Mouse (Mus musculus) cerebellum, adult 18-20 months (tissue): ENCODE results near the gene Brf1.
A peak's percentile ranks its signal among the peaks of the same experiment; 100 is the strongest.

ENCODE experiments used
- DNase-seq, 2 experiments: peaks; one replicate each; pipeline ENCODE4 v3.0.0; 2021

The Brf1 gene

DNA sequence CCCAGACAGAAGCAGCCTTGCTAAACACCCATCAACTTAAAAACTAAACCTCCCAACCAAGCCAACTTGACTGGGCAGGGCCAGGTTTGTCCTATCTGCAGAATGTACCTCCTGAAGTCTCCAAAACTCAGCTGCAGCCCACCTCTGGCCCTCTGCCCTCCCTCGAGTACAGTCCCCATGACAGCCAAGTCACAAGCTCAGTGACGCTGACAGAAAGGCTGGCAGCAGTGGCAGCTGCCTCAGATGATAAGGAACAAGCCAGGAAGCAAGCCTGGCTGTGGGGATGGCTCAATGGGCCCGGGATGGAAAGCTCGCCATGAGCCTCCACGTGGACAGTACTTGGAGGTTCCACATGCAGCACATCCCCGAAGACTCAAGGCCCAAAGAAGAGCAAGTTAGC lies 30.9 kb downstream of the Brf1 start:
- no peak for DNase-seq

DNA sequence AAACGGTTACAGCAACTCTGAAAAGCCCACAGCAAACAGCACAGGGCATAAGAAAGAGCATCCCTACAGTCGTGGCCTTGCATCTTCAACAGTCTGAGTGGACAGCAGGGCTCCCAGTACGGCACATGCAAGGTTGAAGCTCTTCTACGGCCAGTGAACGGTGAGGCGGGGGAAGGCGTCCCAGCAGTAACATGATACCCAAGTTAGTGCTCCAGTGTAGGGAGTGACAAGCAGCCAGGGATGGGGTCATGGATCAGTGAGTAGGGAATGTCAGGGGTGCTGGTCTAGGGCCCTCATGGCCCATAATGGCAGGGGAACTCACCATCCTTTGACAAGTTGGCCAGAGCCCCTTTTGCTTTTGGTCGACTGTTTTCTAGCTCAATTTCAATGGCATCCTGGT lies 31.6 kb downstream of the Brf1 start:
- DNase-seq, result no peak

DNA sequence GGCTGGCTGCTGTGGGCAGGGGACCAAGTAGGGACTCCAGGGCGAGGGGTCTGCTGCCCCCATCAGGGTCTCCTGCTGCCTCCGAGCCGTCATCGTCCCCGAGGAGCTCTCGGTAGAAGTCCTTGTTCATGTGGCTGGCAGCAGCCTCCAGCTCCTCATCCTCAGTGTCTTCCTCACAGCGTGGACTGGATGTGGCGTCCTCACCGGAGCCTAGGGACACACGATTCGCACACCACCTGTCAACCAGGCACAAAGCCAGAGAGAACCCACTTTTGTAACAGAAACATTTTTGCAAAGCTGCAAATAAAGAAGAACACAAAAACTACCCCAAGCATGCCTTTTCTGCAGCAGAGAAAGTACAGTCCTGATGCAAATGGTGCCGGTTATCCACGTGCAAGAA lies 34.7 kb downstream of the Brf1 start:
- DNase-seq, result peak in 1 of 2 experiments; percentile 42

GRCm38 (mm10) chr12:112961872-112962271 lies 38.6 kb downstream of the Brf1 start:
- DNase-seq, result no peak

DNA sequence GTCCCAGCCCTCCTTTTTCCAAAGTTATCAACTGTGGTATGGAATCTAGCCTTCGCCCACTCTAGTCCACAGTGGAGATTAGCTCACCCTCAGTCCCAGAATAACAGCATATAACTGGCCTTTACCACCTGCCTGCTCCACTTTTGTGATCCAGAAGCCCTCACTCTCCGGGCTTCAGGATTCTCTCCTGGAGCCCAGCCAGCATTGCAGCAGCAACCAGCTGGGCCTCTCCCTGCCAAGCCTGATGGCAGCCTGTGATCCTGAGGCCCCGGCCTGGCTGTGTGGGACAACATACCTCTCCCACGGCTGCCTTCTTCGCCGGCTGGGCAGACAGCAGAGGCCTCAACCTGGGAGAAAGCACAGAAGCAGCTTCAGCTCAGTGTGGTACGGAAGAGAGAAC lies 39.1 kb downstream of the Brf1 start:
- DNase-seq, result peak; percentile 79 to 80

- no peak for DNase-seq
These were observed 41.1 kb downstream of the Brf1 start for GRCm38 (mm10) chr12:112959421-112959820.

DNA sequence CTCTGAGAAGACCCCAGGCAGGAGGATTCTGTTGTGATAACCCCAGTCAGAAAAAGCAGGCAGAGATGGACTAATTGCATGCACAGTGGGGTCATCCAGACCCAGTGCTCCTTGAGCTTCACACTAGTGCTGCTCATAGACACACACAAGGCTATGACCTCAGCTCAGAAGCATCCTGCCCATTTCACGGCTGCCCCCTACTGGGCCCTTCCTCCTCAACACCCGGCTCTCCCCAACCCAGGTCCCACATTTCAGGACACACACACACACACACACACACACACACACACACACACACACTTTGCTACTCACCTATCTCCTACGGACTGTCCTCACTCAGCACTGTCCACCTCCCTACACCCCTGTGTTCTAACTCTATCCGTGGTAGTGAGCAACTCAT lies 42.2 kb downstream of the Brf1 start:
- DNase-seq, result no peak

DNA sequence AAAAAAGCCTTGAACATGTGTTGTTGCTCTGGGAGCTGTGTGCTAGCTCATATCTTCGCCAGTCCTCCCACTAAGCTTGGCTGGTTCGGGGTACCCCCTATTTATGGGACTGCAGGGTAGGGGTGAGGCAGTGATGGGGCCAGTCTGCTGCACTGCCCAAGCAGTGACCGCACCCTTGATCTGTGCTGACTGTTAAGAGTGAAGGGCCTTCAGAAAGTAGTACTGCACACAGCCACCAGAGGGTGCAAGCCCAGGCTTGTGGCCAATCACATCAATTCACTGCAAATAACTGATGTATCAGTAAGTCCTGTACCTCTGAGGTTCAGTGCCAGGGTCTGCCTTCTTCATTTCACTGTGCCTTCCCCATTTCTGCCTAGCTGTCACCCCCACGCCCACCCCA lies 44.7 kb downstream of the Brf1 start:
- peak; percentile 79 to 88 for DNase-seq

- DNase-seq, result no peak
These were observed 47.5 kb downstream of the Brf1 start for GRCm38 (mm10) chr12:112952926-112953565.

GRCm38 (mm10) chr12:112952433-112952832 lies 48.1 kb downstream of the Brf1 start:
- peak; percentile 57 to 61 for DNase-seq

GRCm38 (mm10) chr12:112951150-112951842 lies 49.2 kb downstream of the Brf1 start:
- DNase-seq, result no peak

GRCm38 (mm10) chr12:112950761-112951129 lies 49.8 kb downstream of the Brf1 start:
- no peak for DNase-seq

GRCm38 (mm10) chr12:112950040-112950760 lies 50.3 kb downstream of the Brf1 start:
- peak; percentile 95 to 97 for DNase-seq

- peak; percentile 63 to 71 for DNase-seq
These were observed 53.2 kb downstream of the Brf1 start for GRCm38 (mm10) chr12:112947307-112947706.

- no peak for DNase-seq
These were observed 56.8 kb downstream of the Brf1 start for GRCm38 (mm10) chr12:112943669-112944068.

- peak; percentile 69 to 78 for DNase-seq
These were observed 58.5 kb downstream of the Brf1 start, which contains the start of gene Nudt14 for GRCm38 (mm10) chr12:112941776-112942713. TSS of gene Nudt14 (minus strand) at chr12:112942124.

GRCm38 (mm10) chr12:112941156-112941775 lies 59.2 kb downstream of the Brf1 start:
- DNase-seq, result peak; percentile 44 to 57

DNA sequence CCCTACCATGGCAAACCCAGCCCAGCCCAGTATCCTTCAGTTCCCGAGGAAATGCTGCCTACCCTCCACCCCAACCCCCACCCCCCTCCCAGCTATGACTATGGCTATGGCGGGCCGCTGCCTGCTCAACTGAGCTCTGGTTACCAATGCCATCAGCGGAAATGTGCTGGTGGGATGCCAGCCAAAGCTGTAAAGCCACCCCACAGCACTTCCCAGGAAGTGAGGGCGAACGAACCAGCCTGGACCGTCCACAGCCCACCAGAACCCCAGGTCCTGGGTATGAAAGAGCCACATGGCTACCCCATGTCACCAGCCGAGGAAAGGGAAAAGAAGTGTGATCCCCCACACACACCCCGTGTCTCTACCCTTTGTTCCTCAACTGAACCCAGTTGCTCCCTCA lies 59.8 kb downstream of the Brf1 start:
- DNase-seq, result no peak

- no peak for DNase-seq
These were observed 60.3 kb downstream of the Brf1 start for GRCm38 (mm10) chr12:112940238-112940637.

- DNase-seq, result peak; percentile 71 to 81
These were observed 61.5 kb downstream of the Brf1 start for GRCm38 (mm10) chr12:112938873-112939565.

DNA sequence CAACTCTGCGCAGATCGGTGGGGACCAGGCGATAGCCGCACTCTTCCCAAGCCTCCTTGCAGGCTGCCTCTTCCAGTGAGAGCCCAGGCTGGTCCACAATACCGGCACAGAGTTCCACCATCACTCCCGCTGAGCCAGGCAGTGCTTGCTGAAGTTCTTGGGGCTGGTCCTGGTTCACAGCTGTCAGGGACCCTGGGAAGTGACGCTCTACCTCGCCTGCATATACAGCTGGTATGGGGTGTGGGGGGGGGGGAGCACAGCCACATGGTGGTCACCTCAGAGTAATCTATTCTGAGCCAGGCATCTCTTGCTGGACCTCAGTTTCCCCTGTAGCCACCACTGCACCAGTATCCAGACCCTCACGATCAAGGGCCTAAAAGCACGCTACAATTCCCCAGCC lies 62.1 kb downstream of the Brf1 start:
- no peak for DNase-seq

- no peak for DNase-seq
These were observed 62.6 kb downstream of the Brf1 start for GRCm38 (mm10) chr12:112937906-112938305.
